Mouse (Mus musculus): ENCODE measurements around the gene Slc25a10.

- TF ChIP-seq CTCF (IDR thresholded peaks at IDR 0.05; ENCODE audit: insufficient read depth, low read depth, low read length) (no peak), POLR2A (IDR thresholded peaks at IDR 0.05; ENCODE audit: insufficient read depth, low read depth, low read length) (no peak)
Measured at GRCm38 (mm10) chr11:120527690-120528354, 36.2 kb downstream of the Slc25a10 start.
